Mouse (Mus musculus) spleen, postnatal 36 days (tissue): ENCODE measurements around the gene Ppme1.

Source experiments
- DNase-seq, 2 experiments: peaks; one replicate each; pipeline ENCODE4 v3.0.0; 2022; ENCODE audit warnings: low spot score in 2 of 2, mixed read lengths in 1 of 2

Gene Ppme1

DNA sequence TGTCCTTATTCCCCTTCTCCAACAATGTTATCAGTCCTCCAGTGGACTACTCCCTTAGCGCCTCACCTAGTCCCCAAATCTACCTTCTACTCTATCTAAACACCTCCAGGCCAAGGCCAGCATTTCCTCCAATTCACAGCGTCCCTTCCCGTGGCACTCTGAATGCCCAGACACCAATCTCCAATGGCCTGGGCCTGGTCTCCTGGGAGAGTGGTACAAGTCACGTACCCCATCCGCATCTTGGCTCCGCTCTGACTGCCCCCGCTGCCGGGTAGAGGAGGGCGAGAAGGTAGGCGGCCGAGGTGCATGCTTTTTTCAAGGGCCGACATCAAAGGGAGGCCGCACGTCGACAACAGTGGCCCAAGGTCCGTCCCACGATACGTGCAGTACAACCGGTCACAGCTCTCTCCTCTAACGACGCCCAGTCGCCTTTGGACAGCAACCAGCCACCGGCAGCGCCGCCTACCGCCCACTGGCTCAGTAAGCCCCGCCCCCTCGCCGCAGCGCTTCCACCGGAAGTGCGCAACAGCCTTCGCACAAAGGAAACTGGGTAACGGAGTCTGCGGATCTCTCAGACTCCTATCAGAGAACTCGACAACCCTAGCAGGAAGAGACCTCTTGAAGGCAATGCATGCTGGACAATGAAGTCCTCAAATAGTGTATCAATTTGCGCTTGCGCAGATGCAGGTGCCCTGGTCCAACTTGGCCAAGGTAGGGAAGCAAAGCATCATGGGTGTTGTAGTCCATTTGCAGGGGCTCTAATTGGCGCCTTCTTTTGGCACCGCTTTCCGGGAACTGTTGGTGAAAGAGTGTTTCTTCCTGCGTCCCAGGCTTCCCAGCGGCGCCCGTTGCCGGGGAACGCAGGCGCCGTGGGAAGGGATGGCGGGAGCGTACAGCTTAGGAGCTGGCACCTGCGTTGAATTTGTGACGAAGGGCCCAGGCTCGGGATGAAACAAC lies at the start of gene Ppme1, which contains the start of gene C2cd3:
TSS of gene Ppme1 (minus strand) at position 813 of the 957 bp plus-strand sequence.
TSS of gene C2cd3 (plus strand) at position 739 of the 957 bp plus-strand sequence.
- DNase-seq: peak; percentile 98 to 99

DNA sequence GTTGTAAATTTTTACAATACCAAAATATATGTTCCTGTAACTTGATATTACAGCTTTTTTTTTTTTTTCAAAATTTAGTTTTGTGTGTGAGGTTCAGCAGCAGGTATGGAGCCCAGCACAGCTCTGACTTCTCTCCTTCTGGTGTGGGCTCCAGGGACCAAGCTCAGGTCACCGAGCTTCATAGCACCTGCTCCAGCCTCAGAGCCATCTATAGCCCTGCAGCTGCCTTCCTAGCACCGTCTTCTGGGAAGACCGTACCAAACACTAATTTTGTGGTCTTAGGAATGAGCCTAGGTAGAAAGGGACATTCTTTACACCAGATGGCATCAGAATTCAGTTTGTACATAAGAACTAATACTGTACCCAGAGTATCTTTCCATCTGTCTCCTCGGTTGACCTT lies 36.6 kb upstream of the Ppme1 start:
- no peak for DNase-seq

- DNase-seq: no peak
Measured at GRCm38 (mm10) chr7:100407677-100408076, 35.6 kb upstream of the Ppme1 start.

DNA sequence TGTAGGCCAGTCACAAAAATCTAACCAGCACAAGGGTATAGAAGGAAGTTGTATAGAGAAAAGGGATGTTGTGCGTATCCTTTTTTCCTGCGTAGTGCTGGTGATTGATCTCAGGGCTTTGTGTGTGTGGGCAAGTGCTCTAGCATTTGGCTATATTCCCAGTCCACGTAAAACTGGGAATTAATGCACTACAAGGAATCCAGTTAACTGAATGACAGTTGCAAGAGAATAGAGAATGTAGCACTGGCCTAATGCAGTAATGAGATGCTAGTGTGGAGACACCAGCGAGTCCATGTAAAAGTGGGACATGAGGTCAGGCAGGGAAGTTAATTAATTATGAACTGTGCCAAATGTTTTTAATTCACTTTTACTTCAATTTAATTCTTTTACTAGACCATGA lies 30.6 kb upstream of the Ppme1 start:
- DNase-seq: no peak

- DNase-seq: no peak
Measured at GRCm38 (mm10) chr7:100400899-100401539, 28.9 kb upstream of the Ppme1 start.

GRCm38 (mm10) chr7:100399231-100399913 lies 27.3 kb upstream of the Ppme1 start:
- no peak for DNase-seq

DNA sequence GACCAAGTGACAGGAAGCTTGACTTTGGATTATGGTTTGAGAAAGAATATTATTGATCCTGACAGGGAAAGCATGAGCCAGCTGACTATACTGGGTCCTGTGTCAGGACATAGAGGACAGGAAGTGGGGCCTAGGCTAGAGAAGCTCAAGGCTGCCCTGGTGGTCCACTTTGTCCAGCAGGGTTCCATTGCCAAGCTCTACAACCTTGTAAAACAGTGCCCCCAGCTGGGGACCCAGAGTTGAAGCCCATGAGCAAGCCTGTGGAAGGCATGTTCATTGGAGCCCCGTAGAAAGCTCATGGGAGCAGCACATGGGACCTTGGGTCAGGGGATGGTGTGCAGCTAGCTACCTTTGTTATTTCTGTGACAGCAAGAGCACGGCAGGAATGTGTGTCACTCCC lies 20.2 kb upstream of the Ppme1 start:
- no peak for DNase-seq

DNA sequence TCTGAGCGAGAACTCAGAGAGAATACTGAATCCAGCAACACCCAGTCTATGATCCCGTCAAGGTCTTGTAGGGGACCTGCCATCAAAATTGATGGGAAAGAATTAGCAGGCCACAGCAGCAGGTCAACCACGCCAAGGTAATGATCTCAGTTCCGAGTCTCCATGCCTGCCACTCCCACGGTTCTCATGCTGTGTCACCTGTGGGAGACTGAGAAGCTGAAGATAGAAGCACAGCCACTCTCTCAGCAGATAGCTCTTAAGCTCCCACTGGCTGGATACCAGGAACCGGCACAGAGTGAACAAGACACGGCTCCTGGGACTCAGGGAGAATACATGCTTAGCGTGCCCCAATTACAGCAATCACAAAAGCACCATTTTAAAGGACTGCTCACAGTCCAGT lies 18.1 kb upstream of the Ppme1 start:
- no peak for DNase-seq

DNA sequence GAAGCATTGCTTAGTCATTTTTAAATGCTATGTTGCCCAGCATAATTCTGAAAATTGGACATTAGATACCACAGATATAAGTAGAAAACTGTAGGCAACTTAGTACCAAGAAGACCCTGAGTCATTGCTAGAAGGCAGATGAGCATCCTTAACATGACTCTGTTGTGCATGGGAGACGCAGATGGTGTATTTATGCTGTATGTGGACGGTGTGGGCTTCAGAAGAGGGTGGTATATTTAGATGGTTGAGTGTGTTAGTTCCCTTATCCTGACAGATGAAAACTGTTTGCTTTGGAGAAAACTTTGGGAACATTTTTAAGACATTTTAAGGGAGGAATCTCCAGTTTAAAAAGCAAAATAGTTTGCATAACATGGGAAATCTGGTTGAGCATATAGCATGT lies 16.1 kb upstream of the Ppme1 start:
- no peak for DNase-seq

GRCm38 (mm10) chr7:100383207-100383606 lies 11.1 kb upstream of the Ppme1 start:
- DNase-seq: no peak

- DNase-seq: no peak
Measured at GRCm38 (mm10) chr7:100381161-100381560, 9.1 kb upstream of the Ppme1 start.

DNA sequence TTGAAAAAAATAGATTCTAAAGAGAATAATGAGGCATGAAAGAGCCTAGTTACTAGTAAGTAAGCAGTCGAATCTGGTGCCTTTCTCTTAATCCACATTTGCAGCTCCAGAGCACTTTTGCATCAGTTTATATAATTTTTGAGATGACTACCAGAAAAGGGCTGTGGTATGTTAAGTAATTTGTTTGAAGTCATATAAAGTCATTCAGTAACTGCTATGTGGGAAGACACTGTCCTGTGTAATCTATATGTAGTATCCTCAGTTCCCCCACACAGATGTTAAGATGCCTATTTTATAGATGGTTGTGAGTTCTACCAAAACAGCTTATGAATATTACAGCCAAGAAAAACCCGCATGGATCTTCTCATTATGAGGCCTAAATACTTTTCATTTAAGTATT lies 6.2 kb upstream of the Ppme1 start:
- DNase-seq: no peak

DNA sequence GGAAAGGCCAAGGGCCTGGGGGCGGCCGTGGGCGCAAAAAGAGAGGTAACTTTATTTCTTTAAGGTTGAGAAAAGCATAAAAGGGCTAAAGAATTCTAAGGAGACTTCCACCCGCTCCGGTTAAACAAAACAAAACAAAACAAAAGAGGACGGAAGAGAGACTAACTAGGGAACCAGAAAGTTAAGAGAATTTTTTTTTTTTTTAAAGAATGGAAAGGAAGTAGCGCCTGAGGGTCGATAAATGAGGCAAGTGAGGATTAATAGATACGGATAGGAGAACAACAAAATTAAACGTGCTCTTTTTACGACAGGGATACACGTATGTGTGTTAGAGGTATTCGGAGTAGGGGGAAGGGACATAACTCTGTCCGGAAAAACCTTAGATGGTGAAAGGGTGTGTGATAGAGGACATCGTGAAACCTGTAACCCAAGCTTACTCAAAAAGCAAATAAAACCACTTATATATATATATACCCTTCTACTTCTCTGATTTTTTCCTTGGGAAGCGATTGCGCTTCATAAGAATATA lies 409 bp upstream of the Ppme1 start:
- DNase-seq: peak in 1 of 2 experiments; percentile 12

- DNase-seq: no peak
Measured at GRCm38 (mm10) chr7:100364888-100365287, 7.2 kb downstream of the Ppme1 start.

DNA sequence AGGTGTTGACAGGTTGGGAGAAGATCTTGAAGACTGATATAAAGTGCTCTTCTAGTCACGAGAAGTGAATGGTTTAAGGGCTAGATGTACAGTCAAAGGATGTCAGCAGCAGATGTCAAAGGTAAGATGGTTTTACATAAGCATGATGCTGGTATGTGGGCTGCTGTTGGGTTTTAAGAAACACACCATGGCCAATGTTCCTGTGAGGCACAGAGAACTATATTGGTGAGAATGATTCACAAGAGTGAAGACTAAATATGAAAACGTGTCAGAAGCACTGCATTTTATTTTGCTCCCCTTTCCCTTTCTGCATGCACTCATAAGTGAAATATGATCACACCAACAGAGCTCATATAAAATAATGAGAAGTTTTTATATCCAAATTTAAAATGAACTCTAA lies 8.9 kb downstream of the Ppme1 start:
- no peak for DNase-seq

DNA sequence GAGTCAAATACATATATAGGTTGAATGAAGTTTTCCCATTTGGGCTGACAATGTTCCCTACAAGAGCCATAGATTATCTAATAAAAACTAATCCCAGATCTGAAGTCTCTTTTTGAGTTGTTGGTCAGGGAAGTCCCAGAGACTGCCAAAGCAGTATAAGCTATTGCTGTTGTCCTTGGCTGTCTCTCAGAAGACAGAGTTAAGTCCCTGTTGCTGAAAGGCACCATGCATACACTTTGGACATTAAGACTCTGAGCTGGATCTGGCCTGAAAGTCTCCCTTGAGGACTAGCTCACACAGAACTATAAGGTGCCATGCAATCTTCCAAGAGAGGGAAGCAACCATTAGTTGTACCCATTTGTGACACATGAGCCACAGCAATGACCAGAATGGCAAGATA lies 14.3 kb downstream of the Ppme1 start:
- no peak for DNase-seq

DNA sequence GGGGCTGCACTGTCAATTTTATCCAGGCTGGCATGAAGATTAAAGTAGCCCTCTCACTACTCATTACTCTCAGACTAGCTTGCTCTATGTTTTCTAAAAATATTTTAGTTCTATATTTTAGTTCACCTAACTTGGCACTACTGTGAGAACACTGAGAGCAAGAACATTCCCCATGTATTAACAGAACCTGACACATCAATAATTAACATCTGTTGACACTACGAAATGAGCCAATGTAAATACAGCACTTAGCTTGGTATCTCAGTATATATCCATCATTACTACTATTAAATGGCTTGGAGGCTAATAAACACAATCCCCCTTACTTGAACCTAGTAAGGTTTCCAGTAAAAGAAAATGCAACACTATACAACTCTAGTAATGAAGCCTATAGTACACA lies 15.3 kb downstream of the Ppme1 start:
- DNase-seq: no peak

GRCm38 (mm10) chr7:100356324-100356723 lies 15.8 kb downstream of the Ppme1 start:
- DNase-seq: no peak

- DNase-seq: no peak
Measured at GRCm38 (mm10) chr7:100354984-100355383, 17.1 kb downstream of the Ppme1 start.

DNA sequence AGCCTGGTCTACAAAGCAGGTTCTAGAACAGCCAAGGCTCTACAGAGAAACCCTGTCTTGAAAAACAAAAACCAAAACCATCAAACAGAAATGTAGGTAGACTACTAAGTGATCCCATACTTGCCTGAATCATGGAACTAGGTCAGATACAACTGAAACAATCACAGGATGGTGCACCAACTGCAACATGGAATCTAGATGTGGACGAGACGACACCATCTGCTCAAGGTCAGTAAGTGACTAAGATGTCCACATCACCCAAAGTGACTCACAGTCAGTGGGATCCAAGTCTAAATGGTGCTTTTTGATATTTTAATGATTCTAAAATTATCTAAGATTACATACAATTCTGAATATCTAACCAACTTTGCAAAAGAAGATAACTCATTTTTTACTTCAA lies 36.2 kb downstream of the Ppme1 start:
- DNase-seq: no peak

DNA sequence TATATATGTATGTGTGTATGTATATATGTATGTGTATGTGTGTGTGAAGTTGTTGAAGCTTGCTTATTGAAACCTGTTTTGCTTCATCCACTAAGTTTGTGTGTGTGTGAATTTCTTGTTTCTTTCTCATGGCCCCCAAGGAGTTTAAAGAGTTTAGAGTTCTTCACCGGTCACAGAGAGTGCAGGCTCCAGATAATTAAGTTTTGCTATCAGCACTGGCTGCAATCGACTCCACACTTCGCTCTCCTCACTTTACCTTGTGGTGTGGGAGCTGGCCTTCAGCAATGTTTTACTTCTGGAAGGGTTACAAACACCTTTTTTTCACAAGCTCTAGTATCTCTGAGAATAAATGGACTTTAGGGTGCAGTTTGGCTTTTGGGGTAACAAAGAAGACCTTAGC lies 40.8 kb downstream of the Ppme1 start:
- no peak for DNase-seq

GRCm38 (mm10) chr7:100328636-100329035 lies 43.5 kb downstream of the Ppme1 start:
- no peak for DNase-seq
